Mouse (Mus musculus) limb, embryonic 10.5 days (tissue): ENCODE data around the gene Prdm10. TPM values are rescaled to one million over a fixed set of nuclear protein-coding genes. Genes with fewer than 3 reads are reported as not detected.

ENCODE experiments used
- DNase-seq: peaks from one replicate; pipeline ENCODE4 v3.0.0-alpha.2; 2017; ENCODE audit warnings: low spot score
- H3K27ac ChIP-seq: fragments of 300-500 bp; sonication (generic); 2 replicates; pipeline ENCODE4 v1.5.1; 2016; ENCODE audit warnings: mild to moderate bottlenecking
- H3K27me3 ChIP-seq: fragments of 300-500 bp; sonication (generic); 2 replicates; pipeline ENCODE4 v1.6.1; 2016; ENCODE audit warnings: low read depth, mild to moderate bottlenecking; ENCODE audit not compliant: poor library complexity, severe bottlenecking
- H3K36me3 ChIP-seq: fragments of 300-500 bp; sonication (generic); 2 replicates; pipeline ENCODE4 v1.6.1; 2016; ENCODE audit warnings: mild to moderate bottlenecking, moderate library complexity
- H3K4me1 ChIP-seq: fragments of 300-500 bp; sonication (generic); 2 replicates; pipeline ENCODE4 v1.6.1; 2016
- H3K4me3 ChIP-seq: fragments of 300-500 bp; sonication (generic); 2 replicates; pipeline ENCODE4 v1.5.1; 2016; ENCODE audit warnings: mild to moderate bottlenecking, moderate library complexity
- H3K9me3 ChIP-seq: fragments of 300-500 bp; sonication (generic); replicated peaks from 2 replicates; pipeline ENCODE4 v1.6.1; 2016; ENCODE audit warnings: mild to moderate bottlenecking
- WGBS: fragments of 180-500 bp; shearing (Covaris S2); methylation state at CpG from one replicate; pipeline ENCODE4 v1.1.7; 2016; 5-methylcytosine and 5-hydroxymethylcytosine counted together
- polyA plus RNA-seq: library from polyadenylated mRNA; unstranded; fragments of >200 nt; fragmentation: Nextera tagmentation; extraction: Ambion mirVana; gene quantifications from 2 replicates; pipeline ENCODE4 v1.2.1, GENCODE M21; 2016

Gene Prdm10
- polyA plus RNA-seq, 1 experiment from 2014 or later = 7.3 TPM

DNA sequence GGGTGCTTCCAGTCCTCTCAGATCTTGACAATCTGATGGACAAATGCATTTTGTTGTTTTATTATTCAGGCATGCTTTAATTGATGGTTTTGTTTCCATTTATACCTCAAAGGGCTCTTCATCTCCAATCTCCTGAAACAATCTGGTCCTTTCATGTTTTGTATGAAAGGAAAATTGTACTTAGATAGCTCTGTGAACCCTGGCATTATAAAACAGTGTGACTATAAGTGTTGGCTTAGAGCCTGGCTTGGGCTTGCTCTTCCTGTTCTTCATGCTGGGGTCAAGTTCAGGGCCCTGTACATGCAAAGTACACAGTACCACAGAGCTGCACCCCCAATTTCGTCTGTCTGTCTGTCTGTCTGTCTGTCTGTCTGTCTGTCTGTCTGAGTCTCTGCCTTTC lies 40.4 kb downstream of the Prdm10 start:
- no peaks in the 10 kb centered on the region for H3K9me3 ChIP-seq
- H3K4me3 ChIP-seq = no peak overlapping the region
- DNase-seq = no peak
- H3K27ac ChIP-seq = no peak overlapping the region
- no peaks in the 10 kb centered on the region for H3K4me1 ChIP-seq
- H3K36me3 ChIP-seq = no peaks in the 10 kb centered on the region
- 76% methylated on average over 1 of the region's 1 CpGs for WGBS
- no peaks in the 10 kb centered on the region for H3K27me3 ChIP-seq

DNA sequence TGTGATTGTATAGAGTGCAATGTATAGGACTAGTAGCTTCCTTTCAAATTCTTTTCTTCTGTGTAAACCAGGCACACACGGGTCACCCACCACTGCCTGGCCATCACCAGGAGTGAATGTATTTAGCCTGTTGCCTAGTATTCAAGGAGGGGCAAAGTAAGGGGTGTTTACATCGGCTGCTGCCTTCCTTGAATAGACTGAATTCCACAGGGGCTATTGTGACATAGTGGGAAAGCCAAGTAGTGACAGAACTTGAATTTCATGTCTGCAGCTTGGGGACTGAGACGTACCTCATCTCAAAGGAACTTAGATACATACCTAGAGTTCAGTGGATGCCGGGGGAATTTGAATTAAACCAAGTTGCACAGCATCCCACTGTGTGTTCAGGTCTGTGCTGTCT lies 41.2 kb downstream of the Prdm10 start:
- no peak overlapping the region for H3K27ac ChIP-seq
- H3K36me3 ChIP-seq = no peaks in the 10 kb centered on the region
- no peak for DNase-seq
- no peaks in the 10 kb centered on the region for H3K4me1 ChIP-seq
- no peaks in the 10 kb centered on the region for H3K9me3 ChIP-seq
- WGBS = 71% methylated on average over 4 of the region's 4 CpGs
- H3K27me3 ChIP-seq = no peaks in the 10 kb centered on the region
- no peak overlapping the region for H3K4me3 ChIP-seq

- no peaks in the 10 kb centered on the region for H3K9me3 ChIP-seq
- no peak overlapping the region for H3K4me3 ChIP-seq
- no peaks in the 10 kb centered on the region for H3K27me3 ChIP-seq
- H3K4me1 ChIP-seq = no peaks in the 10 kb centered on the region
- peaks cover under 1% of the 10 kb centered on the region; the same call in 1 of the 2 replicates for H3K36me3 ChIP-seq
- WGBS = 77% methylated on average over 5 of the region's 5 CpGs
- no peak overlapping the region for H3K27ac ChIP-seq
- DNase-seq = no peak
These were observed 41.8 kb downstream of the Prdm10 start for GRCm38 (mm10) chr9:31322090-31322489.

DNA sequence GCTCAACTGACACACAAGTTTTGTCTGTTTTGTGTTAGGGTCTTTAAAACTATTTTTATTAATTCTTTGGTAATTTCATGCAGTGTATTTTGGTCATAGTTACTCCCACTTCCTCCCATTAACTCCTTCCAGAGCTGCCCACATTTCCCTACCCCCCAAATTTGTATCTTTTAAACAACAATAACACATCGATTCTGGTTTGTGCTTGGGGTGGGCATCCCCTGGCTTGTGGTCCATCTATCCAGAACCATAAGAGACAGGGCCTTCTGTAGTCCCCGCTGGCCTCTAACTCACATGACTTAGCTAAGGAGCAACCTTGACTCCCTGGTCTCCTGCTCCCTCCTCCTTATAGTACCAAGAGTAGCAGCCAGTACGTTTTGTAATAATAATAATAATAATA lies 50.5 kb downstream of the Prdm10 start:
- Histone ChIP-seq H3K27me3 (no peaks in the 10 kb centered on the region), H3K4me1 (no peaks in the 10 kb centered on the region), H3K4me3 (no peak overlapping the region), H3K9me3 (no peaks in the 10 kb centered on the region), H3K27ac (no peak overlapping the region), H3K36me3 (peaks cover 25% of the 10 kb centered on the region)
- 83% methylated on average over 3 of the region's 3 CpGs for WGBS
- no peak for DNase-seq

DNA sequence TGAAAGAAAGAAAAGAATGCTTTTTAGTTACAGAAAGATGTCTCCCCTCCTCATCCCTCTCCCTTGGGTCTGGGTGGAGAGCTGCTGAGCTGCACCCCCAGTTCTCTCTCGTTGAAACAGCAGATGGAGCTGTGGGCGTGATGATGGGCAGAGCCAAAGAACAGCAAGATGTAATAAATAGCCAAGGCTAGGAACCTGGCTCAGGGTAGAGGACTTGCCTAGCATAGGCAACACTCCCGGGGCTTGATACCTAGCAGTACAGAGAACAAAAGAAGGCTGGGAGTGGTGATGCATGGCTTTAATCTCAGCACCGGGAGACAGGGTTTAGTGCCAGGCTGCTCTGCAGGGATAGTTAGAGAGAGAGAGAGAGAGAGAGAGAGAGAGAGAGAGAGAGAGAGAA lies 50.9 kb downstream of the Prdm10 start:
- Histone ChIP-seq H3K27ac (no peak overlapping the region), H3K27me3 (no peaks in the 10 kb centered on the region), H3K36me3 (peaks cover 29% of the 10 kb centered on the region), H3K9me3 (no peaks in the 10 kb centered on the region), H3K4me1 (no peaks in the 10 kb centered on the region), H3K4me3 (no peak overlapping the region)
- DNase-seq = no peak
- 65% methylated on average over 4 of the region's 4 CpGs for WGBS

DNA sequence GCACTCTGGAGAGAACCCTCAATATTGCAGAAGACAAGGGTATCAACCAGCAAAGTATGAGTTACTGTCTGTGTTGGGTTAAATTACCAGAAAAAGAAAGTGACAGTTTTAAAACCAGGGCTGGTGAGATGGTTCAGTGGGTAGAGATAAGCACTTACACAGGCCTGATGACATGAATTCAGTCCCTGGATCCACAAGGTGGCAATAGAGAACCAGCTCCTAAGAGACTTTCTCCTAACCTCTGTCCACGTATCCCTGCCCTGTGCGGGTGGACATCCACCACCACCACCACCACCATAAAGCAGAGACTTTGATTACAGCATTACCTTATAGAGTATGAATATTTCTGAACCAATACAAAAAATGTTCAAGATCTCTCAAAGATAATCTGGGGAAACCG lies 51.6 kb downstream of the Prdm10 start:
- 66% methylated on average over 3 of the region's 3 CpGs for WGBS
- H3K9me3 ChIP-seq = no peaks in the 10 kb centered on the region
- peaks cover 34% of the 10 kb centered on the region for H3K36me3 ChIP-seq
- no peaks in the 10 kb centered on the region for H3K4me1 ChIP-seq
- H3K4me3 ChIP-seq = no peak overlapping the region
- no peak overlapping the region for H3K27ac ChIP-seq
- no peaks in the 10 kb centered on the region for H3K27me3 ChIP-seq
- DNase-seq = no peak

GRCm38 (mm10) chr9:31332826-31333225 lies 52.5 kb downstream of the Prdm10 start:
- Histone ChIP-seq H3K4me1 (no peaks in the 10 kb centered on the region), H3K27me3 (no peaks in the 10 kb centered on the region), H3K27ac (no peak overlapping the region), H3K36me3 (peaks cover 30% of the 10 kb centered on the region), H3K9me3 (no peaks in the 10 kb centered on the region), H3K4me3 (no peak overlapping the region)
- DNase-seq = no peak

GRCm38 (mm10) chr9:31334991-31335390 lies 54.7 kb downstream of the Prdm10 start:
- Histone ChIP-seq H3K4me3 (no peak overlapping the region), H3K9me3 (no peaks in the 10 kb centered on the region), H3K27ac (no peak overlapping the region), H3K27me3 (no peaks in the 10 kb centered on the region), H3K4me1 (no peaks in the 10 kb centered on the region), H3K36me3 (peaks cover 15% of the 10 kb centered on the region)
- WGBS = 93% methylated on average over 6 of the region's 6 CpGs
- no peak for DNase-seq

- no peaks in the 10 kb centered on the region for H3K27me3 ChIP-seq
- H3K4me1 ChIP-seq = no peaks in the 10 kb centered on the region
- no peak for DNase-seq
- H3K9me3 ChIP-seq = no peaks in the 10 kb centered on the region
- H3K36me3 ChIP-seq = peaks cover 13% of the 10 kb centered on the region; the same call in 1 of the 2 replicates
- H3K27ac ChIP-seq = no peak overlapping the region
- no peak overlapping the region for H3K4me3 ChIP-seq
- 81% methylated on average over 11 of the region's 11 CpGs for WGBS
These were observed 64.0 kb downstream of the Prdm10 start for GRCm38 (mm10) chr9:31344289-31344831.

DNA sequence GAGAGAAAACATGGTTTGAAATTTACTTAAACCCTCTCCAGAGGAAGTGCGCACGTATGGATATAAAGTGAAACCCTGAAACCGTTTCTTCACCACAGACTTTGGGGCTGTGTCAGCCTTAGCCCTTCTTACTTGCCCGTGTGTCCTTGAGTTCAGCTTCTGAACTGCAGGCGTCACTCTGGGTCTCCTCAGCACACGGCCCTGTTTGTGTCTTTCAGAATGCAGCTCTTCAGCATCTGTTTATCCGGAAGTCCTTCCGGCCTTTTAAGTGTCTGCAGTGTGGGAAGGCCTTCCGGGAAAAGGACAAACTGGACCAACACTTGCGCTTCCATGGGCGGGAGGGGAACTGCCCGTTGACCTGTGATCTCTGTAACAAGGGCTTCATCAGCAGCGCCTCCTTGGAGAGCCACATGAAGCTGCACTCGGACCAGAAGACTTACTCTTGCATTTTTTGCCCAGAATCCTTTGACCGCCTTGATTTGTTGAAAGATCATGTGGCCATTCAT lies 66.3 kb downstream of the Prdm10 start:
- Histone ChIP-seq H3K36me3 (peaks cover 16% of the 10 kb centered on the region; the same call in 1 of the 2 replicates), H3K27ac (no peak overlapping the region), H3K4me3 (no peak overlapping the region), H3K4me1 (no peaks in the 10 kb centered on the region), H3K27me3 (no peaks in the 10 kb centered on the region), H3K9me3 (no peaks in the 10 kb centered on the region)
- no peak for DNase-seq
- WGBS = 70% methylated on average over 15 of the region's 15 CpGs

DNA sequence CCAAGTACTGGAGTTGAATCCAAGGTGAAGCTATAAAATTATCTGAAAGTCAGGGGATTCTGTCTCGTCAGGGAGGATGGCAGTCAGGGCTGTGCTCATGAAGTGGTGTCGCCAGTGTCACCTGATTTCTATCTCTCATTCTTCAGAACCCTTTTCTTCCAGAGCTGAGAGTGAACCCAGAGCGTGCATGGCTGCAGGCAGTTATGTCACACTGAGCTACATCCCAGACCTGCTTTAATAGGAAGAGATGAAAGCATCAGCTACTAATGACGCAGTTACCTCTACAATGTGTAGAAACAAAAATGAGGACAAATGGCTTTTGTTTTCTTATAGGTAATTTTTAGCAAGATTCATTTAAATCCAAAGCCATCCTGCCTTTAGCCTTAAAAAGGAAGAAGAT lies 68.1 kb downstream of the Prdm10 start:
- H3K27ac ChIP-seq = no peak overlapping the region
- no peaks in the 10 kb centered on the region for H3K4me1 ChIP-seq
- 78% methylated on average over 4 of the region's 4 CpGs for WGBS
- no peak for DNase-seq
- no peak overlapping the region for H3K4me3 ChIP-seq
- peaks cover 20% of the 10 kb centered on the region for H3K36me3 ChIP-seq
- no peaks in the 10 kb centered on the region for H3K27me3 ChIP-seq
- H3K9me3 ChIP-seq = no peaks in the 10 kb centered on the region

DNA sequence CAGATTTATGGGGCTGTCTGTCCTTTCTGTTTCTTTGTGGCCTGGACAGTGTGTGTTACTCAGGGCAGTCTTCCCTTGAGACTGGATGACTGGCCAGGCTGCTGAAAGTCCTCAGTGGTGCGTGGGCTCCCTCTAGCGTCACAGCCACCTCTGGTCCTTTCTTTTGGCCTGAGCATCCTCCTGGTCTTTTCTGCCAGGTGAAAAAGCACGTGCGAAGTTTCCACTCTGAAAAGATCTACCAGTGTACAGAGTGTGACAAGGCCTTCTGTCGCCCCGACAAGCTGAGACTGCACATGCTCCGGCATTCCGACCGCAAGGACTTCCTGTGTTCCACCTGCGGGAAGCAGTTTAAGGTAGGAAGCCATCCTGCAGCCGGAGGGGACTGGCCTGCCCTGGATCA lies 68.6 kb downstream of the Prdm10 start:
- 74% methylated on average over 11 of the region's 11 CpGs for WGBS
- DNase-seq = peak; percentile 75
- Histone ChIP-seq H3K4me3 (no peak overlapping the region), H3K27me3 (no peaks in the 10 kb centered on the region), H3K9me3 (no peaks in the 10 kb centered on the region), H3K4me1 (no peaks in the 10 kb centered on the region), H3K36me3 (peaks cover 22% of the 10 kb centered on the region), H3K27ac (no peak overlapping the region)

- peaks cover 36% of the 10 kb centered on the region for H3K36me3 ChIP-seq
- WGBS = 84% methylated on average over 2 of the region's 2 CpGs
These were observed 72.4 kb downstream of the Prdm10 start for GRCm38 (mm10) chr9:31352716-31353115.

DNA sequence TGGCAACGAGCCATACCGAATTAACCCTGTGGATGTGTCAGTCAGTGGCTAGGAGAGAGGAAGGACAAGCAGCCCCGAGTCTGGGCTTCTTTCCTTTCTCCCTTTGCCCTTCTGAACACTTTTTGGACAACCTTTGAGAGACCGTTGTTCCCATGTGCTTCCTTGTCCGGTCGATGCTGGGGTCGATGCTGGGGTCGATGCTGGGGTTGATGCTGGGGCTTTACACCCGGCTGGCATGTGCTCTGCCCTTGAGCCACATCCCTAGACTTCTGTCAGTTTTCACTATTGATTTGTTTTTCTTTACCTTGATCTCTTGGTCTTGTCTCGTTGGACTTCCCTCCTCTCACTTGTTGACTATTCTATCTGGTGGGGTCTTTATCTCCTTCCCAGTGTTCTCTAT lies 73.2 kb downstream of the Prdm10 start:
- no peaks in the 10 kb centered on the region for H3K9me3 ChIP-seq
- no peak for DNase-seq
- H3K27ac ChIP-seq = no peak overlapping the region
- H3K4me1 ChIP-seq = no peaks in the 10 kb centered on the region
- no peaks in the 10 kb centered on the region for H3K27me3 ChIP-seq
- 93% methylated on average over 10 of the region's 10 CpGs for WGBS
- H3K4me3 ChIP-seq = no peak overlapping the region
- peaks cover 42% of the 10 kb centered on the region for H3K36me3 ChIP-seq

More at GRCm38 (mm10) chr9:31352716-31353115, 72.4 kb downstream of the Prdm10 start:
- no peak for DNase-seq
- Histone ChIP-seq H3K9me3 (no peaks in the 10 kb centered on the region), H3K27ac (no peak overlapping the region), H3K4me1 (no peaks in the 10 kb centered on the region), H3K27me3 (no peaks in the 10 kb centered on the region), H3K4me3 (no peak overlapping the region)
